Mouse (Mus musculus) neural tube, embryonic 12.5 days (tissue): ENCODE measurements around the gene Smyd1. TPM values are rescaled to one million over a fixed set of nuclear protein-coding genes. Genes with fewer than 3 reads are reported as not detected.
"Not testable (repeated sequence)": the region's sequence is repeated elsewhere in the genome, so short reads cannot be mapped to it uniquely, and the experiment has no call there.

ENCODE experiments used
- ATAC-seq: fragments of 200-750 bp; cut with Nextera tagmentation; 2 replicates; pipeline ENCODE4 v1.8.0; 2017; ENCODE audit warnings: low read depth, mild to moderate bottlenecking, moderate TSS enrichment, moderate library complexity; ENCODE audit not compliant: low FRiP score
- H3K27ac ChIP-seq: fragments of 300-500 bp; sonication (generic); 2 replicates; pipeline ENCODE4 v1.5.1; 2016
- H3K27me3 ChIP-seq: fragments of 300-500 bp; sonication (generic); replicated peaks from 2 replicates; pipeline ENCODE4 v1.6.1; 2016; ENCODE audit warnings: mild to moderate bottlenecking
- H3K36me3 ChIP-seq: fragments of 300-500 bp; sonication (generic); 2 replicates; pipeline ENCODE4 v1.6.1; 2016; ENCODE audit warnings: mild to moderate bottlenecking
- H3K4me1 ChIP-seq: fragments of 300-500 bp; sonication (generic); 2 replicates; pipeline ENCODE4 v1.6.1; 2016
- H3K4me2 ChIP-seq: fragments of 300-500 bp; sonication (generic); replicated peaks from 2 replicates; pipeline ENCODE4 v1.6.1; 2016; ENCODE audit warnings: mild to moderate bottlenecking
- H3K4me3 ChIP-seq: fragments of 300-500 bp; sonication (generic); 2 replicates; pipeline ENCODE4 v1.5.1; 2016
- H3K9ac ChIP-seq: fragments of 300-500 bp; sonication (generic); 2 replicates; pipeline ENCODE4 v1.6.1; 2016; ENCODE audit warnings: mild to moderate bottlenecking
- H3K9me3 ChIP-seq: fragments of 300-500 bp; sonication (generic); 2 replicates; pipeline ENCODE4 v1.6.1; 2016; ENCODE audit warnings: mild to moderate bottlenecking
- WGBS: fragments of 180-500 bp; shearing (Covaris S2); methylation state at CpG from one replicate; pipeline ENCODE4 v1.1.7; 2016; 5-methylcytosine and 5-hydroxymethylcytosine counted together
- polyA plus RNA-seq: library from polyadenylated mRNA; unstranded; fragments of >200 nt; fragmentation: Nextera tagmentation; extraction: Ambion mirVana; gene quantifications from 2 replicates; pipeline ENCODE4 v1.2.1, GENCODE M21; 2016

Gene Smyd1
- polyA plus RNA-seq, 1 experiment from 2014 or later: 2.0 TPM

- no peaks in the 10 kb centered on the region for H3K4me1 ChIP-seq
- H3K4me2 ChIP-seq: no peak overlapping the region
- no peaks in the 10 kb centered on the region for H3K9me3 ChIP-seq
- no peak overlapping the region for H3K27ac ChIP-seq
- 95% methylated on average over 9 of the region's 9 CpGs for WGBS
- no peak for ATAC-seq
- no peak overlapping the region for H3K4me3 ChIP-seq
- no peaks in the 10 kb centered on the region for H3K27me3 ChIP-seq
- H3K36me3 ChIP-seq: no peaks in the 10 kb centered on the region
- no peak overlapping the region for H3K9ac ChIP-seq
Measured at GRCm38 (mm10) chr6:71341179-71341578, 19.1 kb upstream of the Smyd1 start.

- Histone ChIP-seq H3K4me1 (no peaks in the 10 kb centered on the region), H3K4me2 (no peak overlapping the region), H3K9me3 (no peaks in the 10 kb centered on the region), H3K36me3 (no peaks in the 10 kb centered on the region), H3K27me3 (no peaks in the 10 kb centered on the region), H3K4me3 (no peak overlapping the region), H3K27ac (no peak overlapping the region), H3K9ac (no peak overlapping the region)
- ATAC-seq: no peak
- WGBS: 85% methylated on average over 4 of the region's 4 CpGs
Measured at GRCm38 (mm10) chr6:71339351-71339750, 17.3 kb upstream of the Smyd1 start.

GRCm38 (mm10) chr6:71338941-71339340 lies 16.9 kb upstream of the Smyd1 start:
- ATAC-seq: no peak
- Histone ChIP-seq H3K27ac (no peak overlapping the region), H3K9ac (no peak overlapping the region), H3K36me3 (no peaks in the 10 kb centered on the region), H3K4me2 (no peak overlapping the region), H3K4me3 (no peak overlapping the region), H3K9me3 (no peaks in the 10 kb centered on the region), H3K27me3 (no peaks in the 10 kb centered on the region), H3K4me1 (no peaks in the 10 kb centered on the region)
- 89% methylated on average over 3 of the region's 3 CpGs for whole genome bisulfite sequencing

DNA sequence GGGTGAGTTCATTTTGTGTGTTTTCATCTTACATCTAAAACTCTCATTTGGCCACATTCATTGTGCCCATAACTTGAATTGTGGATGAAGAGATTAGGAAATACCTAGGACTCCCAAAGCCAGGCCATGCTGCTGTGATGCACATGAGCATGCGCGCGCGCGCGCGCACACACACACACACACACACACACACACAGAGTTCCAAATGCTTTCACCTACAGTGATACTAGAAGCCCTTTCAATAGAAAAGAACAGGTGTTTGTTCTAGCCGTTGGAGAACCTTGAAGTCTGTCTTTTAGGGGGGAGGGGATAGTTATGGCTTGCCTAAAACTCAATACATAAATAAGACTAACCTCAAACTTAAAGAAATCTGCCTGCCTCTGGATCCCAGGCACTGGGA lies 15.6 kb upstream of the Smyd1 start:
- no peaks in the 10 kb centered on the region for H3K4me1 ChIP-seq
- no peak overlapping the region for H3K27ac ChIP-seq
- no peaks in the 10 kb centered on the region for H3K27me3 ChIP-seq
- 94% methylated on average over 8 of the region's 8 CpGs for WGBS
- no peak overlapping the region for H3K4me3 ChIP-seq
- H3K9ac ChIP-seq: no peak overlapping the region
- no peak for ATAC-seq
- H3K4me2 ChIP-seq: no peak overlapping the region
- no peaks in the 10 kb centered on the region for H3K36me3 ChIP-seq
- no peaks in the 10 kb centered on the region for H3K9me3 ChIP-seq

- ATAC-seq: no peak
- H3K9me3 ChIP-seq: no peaks in the 10 kb centered on the region
- no peak overlapping the region for H3K27ac ChIP-seq
- H3K27me3 ChIP-seq: no peaks in the 10 kb centered on the region
- H3K9ac ChIP-seq: no peak overlapping the region
- WGBS: 89% methylated on average over 11 of the region's 11 CpGs
- H3K36me3 ChIP-seq: no peaks in the 10 kb centered on the region
- H3K4me2 ChIP-seq: no peak overlapping the region
- no peak overlapping the region for H3K4me3 ChIP-seq
- no peaks in the 10 kb centered on the region for H3K4me1 ChIP-seq
Measured at GRCm38 (mm10) chr6:71333578-71334273, 11.7 kb upstream of the Smyd1 start.

GRCm38 (mm10) chr6:71333031-71333430 lies 11.0 kb upstream of the Smyd1 start:
- no peak overlapping the region for H3K4me2 ChIP-seq
- WGBS: 77% methylated on average over 3 of the region's 3 CpGs
- ATAC-seq: no peak
- no peak overlapping the region for H3K27ac ChIP-seq
- H3K4me1 ChIP-seq: no peaks in the 10 kb centered on the region
- no peaks in the 10 kb centered on the region for H3K9me3 ChIP-seq
- H3K36me3 ChIP-seq: no peaks in the 10 kb centered on the region
- no peaks in the 10 kb centered on the region for H3K27me3 ChIP-seq
- no peak overlapping the region for H3K4me3 ChIP-seq
- no peak overlapping the region for H3K9ac ChIP-seq

- H3K36me3 ChIP-seq: no peaks in the 10 kb centered on the region
- H3K27me3 ChIP-seq: no peaks in the 10 kb centered on the region
- ATAC-seq: no peak
- no peak overlapping the region for H3K27ac ChIP-seq
- H3K4me2 ChIP-seq: no peak overlapping the region
- H3K9me3 ChIP-seq: no peaks in the 10 kb centered on the region
- WGBS: 87% methylated on average over 11 of the region's 11 CpGs
- H3K4me3 ChIP-seq: no peak overlapping the region
- no peak overlapping the region for H3K9ac ChIP-seq
- H3K4me1 ChIP-seq: no peaks in the 10 kb centered on the region
Measured at GRCm38 (mm10) chr6:71332236-71332965, 10.4 kb upstream of the Smyd1 start.

- H3K9ac ChIP-seq, H3K27ac ChIP-seq, ATAC-seq, H3K4me2 ChIP-seq, H3K9me3 ChIP-seq, H3K27me3 ChIP-seq, H3K4me1 ChIP-seq, H3K4me3 ChIP-seq, H3K36me3 ChIP-seq: not testable (repeated sequence)
- 77% methylated on average over 2 of the region's 4 CpGs for WGBS
Measured at GRCm38 (mm10) chr6:71331491-71331890, 9.5 kb upstream of the Smyd1 start.

GRCm38 (mm10) chr6:71330486-71330885 lies 8.5 kb upstream of the Smyd1 start:
- no peaks in the 10 kb centered on the region for H3K9me3 ChIP-seq
- 90% methylated on average over 7 of the region's 7 CpGs for WGBS
- H3K27me3 ChIP-seq: no peaks in the 10 kb centered on the region
- no peak overlapping the region for H3K27ac ChIP-seq
- no peak for ATAC-seq
- no peaks in the 10 kb centered on the region for H3K36me3 ChIP-seq
- H3K4me2 ChIP-seq: no peak overlapping the region
- H3K4me1 ChIP-seq: no peaks in the 10 kb centered on the region
- no peak overlapping the region for H3K9ac ChIP-seq
- H3K4me3 ChIP-seq: no peak overlapping the region

GRCm38 (mm10) chr6:71329881-71330280 lies 7.8 kb upstream of the Smyd1 start:
- no peak overlapping the region for H3K4me3 ChIP-seq
- 89% methylated on average over 6 of the region's 6 CpGs for WGBS
- ATAC-seq: no peak
- H3K9ac ChIP-seq: no peak overlapping the region
- H3K27me3 ChIP-seq: no peaks in the 10 kb centered on the region
- H3K4me1 ChIP-seq: no peaks in the 10 kb centered on the region
- no peak overlapping the region for H3K4me2 ChIP-seq
- no peaks in the 10 kb centered on the region for H3K36me3 ChIP-seq
- H3K27ac ChIP-seq: no peak overlapping the region
- no peaks in the 10 kb centered on the region for H3K9me3 ChIP-seq

- no peaks in the 10 kb centered on the region for H3K36me3 ChIP-seq
- H3K27ac ChIP-seq: no peak overlapping the region
- no peaks in the 10 kb centered on the region for H3K9me3 ChIP-seq
- no peak for ATAC-seq
- WGBS: 89% methylated on average over 9 of the region's 9 CpGs
- H3K27me3 ChIP-seq: no peaks in the 10 kb centered on the region
- no peak overlapping the region for H3K4me2 ChIP-seq
- no peak overlapping the region for H3K4me3 ChIP-seq
- no peaks in the 10 kb centered on the region for H3K4me1 ChIP-seq
- H3K9ac ChIP-seq: no peak overlapping the region
Measured at GRCm38 (mm10) chr6:71324816-71325215, 2.8 kb upstream of the Smyd1 start.

GRCm38 (mm10) chr6:71322491-71322921 lies 473 bp upstream of the Smyd1 start, which contains the start of gene Cd8b1:
Cd8b1 (plus strand) TSS chr6:71322788.
- H3K9me3 ChIP-seq: no peaks in the 10 kb centered on the region
- H3K27ac ChIP-seq: no peak within 1 kb of the TSS
- no peak within 1 kb of the TSS for H3K4me3 ChIP-seq
- 92% methylated on average over 7 of the region's 7 CpGs for WGBS
- H3K9ac ChIP-seq: no peak within 1 kb of the TSS
- H3K36me3 ChIP-seq: no peaks in the 10 kb centered on the region
- no peaks in the 10 kb centered on the region for H3K27me3 ChIP-seq
- H3K4me1 ChIP-seq: no peaks in the 10 kb centered on the region
- H3K4me2 ChIP-seq: no peak within 1 kb of the TSS
- no peak for ATAC-seq

DNA sequence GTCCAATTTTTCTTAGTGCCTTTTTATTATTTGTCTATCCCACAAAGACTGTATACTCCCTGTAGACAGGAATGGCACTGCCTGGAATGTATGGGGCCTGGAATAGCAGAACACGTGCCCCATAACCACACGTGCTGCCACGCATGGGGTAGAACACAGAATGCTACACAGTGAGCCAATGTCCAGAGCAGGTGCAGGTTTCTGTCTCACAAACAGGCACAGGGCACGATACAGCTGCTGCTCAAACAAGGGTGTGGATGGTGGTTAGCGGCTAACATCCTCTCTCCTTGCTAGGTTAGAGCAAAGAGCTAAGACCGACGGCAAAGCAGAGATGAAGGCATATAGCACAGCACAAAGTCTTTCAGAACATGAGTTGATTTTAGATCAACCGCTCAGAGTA lies 14.5 kb downstream of the Smyd1 start:
- H3K9ac ChIP-seq: no peak overlapping the region
- H3K27me3 ChIP-seq: no peaks in the 10 kb centered on the region
- WGBS: 91% methylated on average over 8 of the region's 8 CpGs
- ATAC-seq: no peak
- H3K36me3 ChIP-seq: no peaks in the 10 kb centered on the region
- H3K4me2 ChIP-seq: no peak overlapping the region
- no peaks in the 10 kb centered on the region for H3K9me3 ChIP-seq
- H3K27ac ChIP-seq: no peak overlapping the region
- H3K4me3 ChIP-seq: no peak overlapping the region
- no peaks in the 10 kb centered on the region for H3K4me1 ChIP-seq
